Mouse (Mus musculus) C2C12 (cell line): ENCODE measurements around the gene Eef1a2. TPM values are rescaled to one million over a fixed set of nuclear protein-coding genes. Genes with fewer than 3 reads are reported as not detected.

Source experiments
- H3K27me3 ChIP-seq: one replicate; pipeline ENCODE4 v1.6.1; 2011; ENCODE audit not compliant: control insufficient read depth, insufficient read depth, insufficient read length
- H3K36me3 ChIP-seq: one replicate; pipeline ENCODE4 v1.6.1; 2011; ENCODE audit not compliant: control insufficient read depth, insufficient read depth
- H3K4me3 ChIP-seq: one replicate; pipeline ENCODE4 v1.5.1; 2011; ENCODE audit warnings: mild to moderate bottlenecking, control low read depth; ENCODE audit not compliant: poor library complexity, insufficient read depth, severe bottlenecking
- H3K79me2 ChIP-seq: one replicate; pipeline ENCODE4 v1.6.1; 2011; ENCODE audit not compliant: control insufficient read depth, insufficient read depth
- H3K79me3 ChIP-seq: one replicate; pipeline ENCODE4 v1.6.1; 2011; ENCODE audit warnings: low read depth, control low read depth
- H3ac ChIP-seq: one replicate; pipeline ENCODE3; 2011; ENCODE audit warnings: low read depth; ENCODE audit not compliant: control insufficient read depth, insufficient read length
- CEBPB ChIP-seq: IDR thresholded peaks from one replicate; pipeline ENCODE4 v1.6.1; 2011; ENCODE audit warnings: low read depth, mild to moderate bottlenecking, control low read depth, moderate library complexity
- CTCF ChIP-seq: IDR thresholded peaks from one replicate; pipeline ENCODE4 v1.5.1; 2011; ENCODE audit not compliant: control insufficient read depth, insufficient read depth, insufficient read length
- FOSL1 ChIP-seq: IDR thresholded peaks from one replicate; pipeline ENCODE4 v1.8.0; 2011; ENCODE audit warnings: mild to moderate bottlenecking, low read length; ENCODE audit not compliant: poor library complexity, insufficient read depth, severe bottlenecking
- MAX ChIP-seq: IDR thresholded peaks from one replicate; pipeline ENCODE4 v1.6.1; 2011; ENCODE audit warnings: mild to moderate bottlenecking, control low read depth
- MYOD1 ChIP-seq: IDR thresholded peaks from one replicate; pipeline ENCODE4 v1.6.1; 2011; ENCODE audit warnings: low read depth; ENCODE audit not compliant: control insufficient read depth, insufficient read length
- MYOG ChIP-seq: IDR thresholded peaks from one replicate; pipeline ENCODE4 v1.6.1; 2011; ENCODE audit not compliant: control insufficient read depth, insufficient read length; ENCODE audit errors: extremely low read depth
- USF1 ChIP-seq: IDR thresholded peaks from one replicate; pipeline ENCODE4 v1.6.1; 2011; ENCODE audit warnings: low read depth, mild to moderate bottlenecking, control low read depth, moderate library complexity
- long read RNA-seq, 2 experiments: library from polyadenylated mRNA; unstranded; transcript quantifications; one replicate each; pipeline ENCODE4 v2.0.0; 2019 to 2020
- polyA plus RNA-seq: library from polyadenylated mRNA; unstranded; fragments of >200 nt; fragmentation: generic; extraction: Trizol; gene quantifications from one replicate; pipeline ENCODE4 v1.2.1, GENCODE M21; 2012; ENCODE audit warnings: missing spikeins

Eef1a2 gene
- 0.02 TPM for polyA plus RNA-seq
- long read RNA-seq, experiment 1 = 0 reads
- long read RNA-seq, experiment 2 = 0 reads

GRCm38 (mm10) chr2:181156248-181157121 lies at the start of gene Eef1a2:
Eef1a2 (minus strand) TSS chr2:181157014.
- Histone ChIP-seq H3K79me2 (no peaks in the 10 kb centered on the region), H3ac (no peak within 1 kb of the TSS), H3K36me3 (no peaks in the 10 kb centered on the region), H3K79me3 (no peaks in the 10 kb centered on the region), H3K27me3 (peaks cover 60% of the 10 kb centered on the region), H3K4me3 (no peak within 1 kb of the TSS)
- TF ChIP-seq CEBPB (no peak), MYOG (no peak), CTCF (no peak), MAX (no peak), FOSL1 (no peak), USF1 (no peak)

- peaks cover 76% of the 10 kb centered on the region for H3K27me3 ChIP-seq
- H3K4me3 ChIP-seq = no peak overlapping the region
- TF ChIP-seq MYOG (no peak), FOSL1 (no peak), USF1 (peak; percentile 19)
- H3K79me2 ChIP-seq = no peaks in the 10 kb centered on the region
- no peak overlapping the region for H3ac ChIP-seq
- no peaks in the 10 kb centered on the region for H3K79me3 ChIP-seq
- H3K36me3 ChIP-seq = no peaks in the 10 kb centered on the region
These were observed 49.3 kb upstream of the Eef1a2 start for GRCm38 (mm10) chr2:181206118-181206517.

- Histone ChIP-seq H3K27me3 (peaks cover 74% of the 10 kb centered on the region), H3K79me2 (no peaks in the 10 kb centered on the region)
- no peak for TF ChIP-seq USF1
- no peak for TF ChIP-seq MYOG
- TF ChIP-seq MAX = no peak
- no peak for TF ChIP-seq CEBPB
- no peak for TF ChIP-seq MYOD1
- no peak for TF ChIP-seq FOSL1
- TF ChIP-seq CTCF = no peak
These were observed 48.9 kb upstream of the Eef1a2 start for GRCm38 (mm10) chr2:181205678-181206077.

GRCm38 (mm10) chr2:181202886-181203285 lies 46.1 kb upstream of the Eef1a2 start:
- no peak overlapping the region for H3K4me3 ChIP-seq
- no peaks in the 10 kb centered on the region for H3K36me3 ChIP-seq
- H3K79me2 ChIP-seq = no peaks in the 10 kb centered on the region
- no peak overlapping the region for H3ac ChIP-seq
- peaks cover 74% of the 10 kb centered on the region for H3K27me3 ChIP-seq
- H3K79me3 ChIP-seq = no peaks in the 10 kb centered on the region
- no peak for TF ChIP-seq MYOG
- TF ChIP-seq CTCF = no peak
- no peak for TF ChIP-seq MAX
- TF ChIP-seq USF1 = no peak
- no peak for TF ChIP-seq MYOD1
- TF ChIP-seq CEBPB = no peak

More at GRCm38 (mm10) chr2:181205678-181206077, 48.9 kb upstream of the Eef1a2 start:
- no peak overlapping the region for H3ac ChIP-seq
- no peaks in the 10 kb centered on the region for H3K36me3 ChIP-seq
- no peak overlapping the region for H3K4me3 ChIP-seq
- no peaks in the 10 kb centered on the region for H3K79me3 ChIP-seq

- no peak within 1 kb of the TSS for H3ac ChIP-seq
- H3K79me3 ChIP-seq = no peaks in the 10 kb centered on the region
- TF ChIP-seq MYOD1 (no peak), CTCF (no peak), CEBPB (no peak), FOSL1 (no peak), MAX (no peak), MYOG (no peak), USF1 (no peak)
- no peaks in the 10 kb centered on the region for H3K79me2 ChIP-seq
- peaks cover 69% of the 10 kb centered on the region for H3K27me3 ChIP-seq
- H3K4me3 ChIP-seq = no peak within 1 kb of the TSS
- no peaks in the 10 kb centered on the region for H3K36me3 ChIP-seq
These were observed 45.6 kb upstream of the Eef1a2 start, which contains the start of gene Ptk6 for GRCm38 (mm10) chr2:181202422-181202821. Ptk6 (minus strand) TSS chr2:181202789.
